Mouse (Mus musculus) neutrophil, adult 5-6 weeks (primary cell): ENCODE measurements around the gene Phldb2. TPM values are rescaled to one million over a fixed set of nuclear protein-coding genes. Genes with fewer than 3 reads are reported as not detected.

ENCODE experiments used
- ATAC-seq: fragments of 151-379, 151-347 bp; 2 replicates; pipeline ENCODE4 v1.8.0; 2017; ENCODE audit warnings: mild to moderate bottlenecking, moderate TSS enrichment; ENCODE audit not compliant: insufficient number of reproducible peaks, poor library complexity, low FRiP score, severe bottlenecking; ENCODE audit errors: extremely low read depth
- total RNA-seq: library from RNA; stranded (forward); fragments of 200-1000 nt; gene quantifications from 2 replicates; pipeline ENCODE4 v1.2.3, GENCODE M21; 2017

Gene Phldb2
- total RNA-seq, 1 experiment from 2014 or later = not detected

- no peak for ATAC-seq
Observed at GRCm38 (mm10) chr16:45765801-45766494, 187.4 kb downstream of the Phldb2 start.

GRCm38 (mm10) chr16:45765102-45765501, 188.3 kb downstream of the Phldb2 start:
- no peak for ATAC-seq

- ATAC-seq = no peak
Observed at GRCm38 (mm10) chr16:45762859-45763505, 190.4 kb downstream of the Phldb2 start.

DNA sequence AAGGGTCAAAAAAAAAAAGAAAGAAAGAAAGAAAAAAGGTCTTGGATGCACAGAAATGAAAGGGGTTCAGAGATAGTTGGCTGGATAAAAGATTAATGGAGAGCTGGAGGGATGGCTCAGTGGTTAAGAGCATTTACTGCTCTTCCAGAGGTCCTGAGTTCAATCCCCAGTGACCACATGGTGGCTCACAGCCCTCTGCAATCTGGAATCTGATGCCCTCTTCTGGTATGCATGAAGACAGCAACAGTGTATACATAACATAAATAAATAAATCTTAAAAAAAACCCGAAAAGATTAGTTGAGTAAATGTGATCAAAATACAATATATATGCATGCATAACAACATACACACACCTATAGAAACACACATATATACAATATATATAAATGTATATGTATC, 192.0 kb downstream of the Phldb2 start:
- ATAC-seq = no peak

DNA sequence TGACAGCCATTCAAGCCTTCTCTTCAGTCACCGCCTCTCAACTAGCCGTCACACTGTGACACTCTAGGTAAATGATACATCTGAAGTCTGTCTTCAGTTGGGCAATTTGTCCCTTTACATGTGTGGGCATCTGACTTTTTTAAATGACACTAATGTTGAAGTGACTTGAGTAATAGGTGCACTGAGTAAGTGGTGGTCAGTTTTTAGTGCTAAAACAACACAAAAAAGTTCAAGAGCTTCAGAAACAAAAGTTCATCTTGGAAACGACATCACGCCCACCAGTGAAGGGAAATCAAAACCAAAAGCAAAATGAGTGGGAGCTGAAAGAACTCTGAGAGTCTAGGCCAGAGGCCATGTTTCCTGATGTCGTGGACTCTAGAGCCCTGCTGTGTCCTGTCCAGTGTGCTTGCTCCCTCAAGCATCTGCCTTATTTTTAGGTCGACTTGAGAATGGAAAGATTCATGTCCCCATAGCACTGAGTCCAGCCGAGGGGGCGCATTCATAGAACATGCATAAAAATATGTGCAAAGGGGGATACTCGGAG, 194.6 kb downstream of the Phldb2 start:
- no peak for ATAC-seq

- no peak for ATAC-seq
Observed at GRCm38 (mm10) chr16:45757421-45758078, 195.8 kb downstream of the Phldb2 start.

DNA sequence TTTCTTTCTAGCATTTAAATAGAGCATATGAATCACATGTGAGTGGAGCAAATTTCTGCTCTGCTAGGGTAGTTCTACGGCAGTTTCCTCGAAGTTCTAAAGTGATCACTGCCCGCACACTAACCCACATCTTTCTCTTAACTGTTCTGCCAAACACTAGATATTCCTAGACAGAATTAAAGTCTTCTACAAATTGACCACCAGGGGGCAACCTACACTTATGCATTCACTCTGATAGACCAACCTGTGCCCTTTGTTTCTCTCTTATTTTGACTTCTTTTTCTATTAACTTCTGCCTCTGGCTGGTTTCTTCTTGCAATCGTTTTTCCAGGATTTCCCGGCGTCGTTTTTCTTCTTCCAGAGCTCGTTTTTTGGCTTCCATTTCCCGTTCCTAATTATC, 196.5 kb downstream of the Phldb2 start:
- ATAC-seq = peak; percentile 82; the same call in 1 of the 2 replicates

- no peak for ATAC-seq
Observed at GRCm38 (mm10) chr16:45743591-45744144, 209.7 kb downstream of the Phldb2 start.

DNA sequence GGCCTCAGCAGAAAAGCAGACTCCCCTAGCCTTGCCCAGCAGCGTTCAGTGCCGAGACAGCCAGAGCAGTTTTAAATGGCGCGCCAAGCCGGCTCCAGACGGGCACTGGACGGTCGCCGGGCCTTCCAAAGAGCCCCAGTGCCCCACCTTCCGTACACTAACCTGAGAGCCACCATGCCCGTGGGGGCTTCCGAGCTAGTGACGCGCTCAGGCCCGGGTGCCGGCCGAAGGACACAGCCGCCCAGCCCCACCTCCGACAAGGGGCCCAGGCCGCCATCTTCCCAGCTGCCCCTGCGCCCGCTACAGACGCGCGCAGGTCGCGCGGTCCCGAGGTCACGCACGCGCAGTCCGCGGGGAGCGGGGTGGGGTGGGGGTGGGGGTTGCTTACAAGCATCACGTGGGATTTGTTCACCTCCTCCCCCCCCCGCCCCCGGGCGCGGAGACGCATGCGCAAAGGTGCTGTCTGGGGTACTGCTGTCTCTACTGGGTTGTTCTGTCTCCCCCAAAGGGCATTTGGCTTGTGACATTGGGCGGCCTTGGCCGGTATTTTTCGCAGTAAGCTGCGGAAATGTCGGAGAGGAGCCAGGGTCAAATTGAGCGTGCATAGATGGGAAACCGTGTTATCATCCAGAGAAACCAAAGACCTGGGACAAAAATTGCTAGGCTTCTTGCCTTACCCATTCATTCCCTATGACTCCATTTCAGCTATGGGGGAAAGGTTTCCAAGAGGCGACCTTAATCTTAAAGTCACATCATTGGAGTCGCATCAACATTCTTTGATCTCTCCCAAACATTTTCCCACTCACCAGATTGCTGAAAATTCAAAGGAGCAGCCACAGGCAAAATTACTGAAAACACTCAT, 210.6 kb downstream of the Phldb2 start, which contains the start of gene Abhd10:
TSS of gene Abhd10 (minus strand) at position 341 of the 862 bp plus-strand sequence.
- peak; percentile 84 for ATAC-seq

DNA sequence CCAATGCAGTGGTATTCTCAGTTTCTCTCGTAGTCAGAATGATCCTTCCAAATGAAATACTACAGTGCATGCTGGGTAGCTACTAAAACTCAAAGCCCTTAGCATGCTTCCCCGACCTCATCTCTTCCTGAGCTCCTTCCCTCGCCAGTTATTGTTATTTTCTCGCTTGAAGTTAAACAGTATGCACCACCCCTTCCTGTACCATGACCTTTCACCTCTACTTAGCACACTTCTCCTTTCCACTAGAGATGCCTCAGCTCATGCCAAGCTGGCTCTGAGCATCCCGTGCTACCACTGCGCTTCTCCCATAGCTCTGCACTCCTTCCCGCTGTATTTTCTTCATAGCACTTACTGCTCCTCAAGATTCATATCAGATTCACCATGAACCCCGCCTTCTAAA, 215.5 kb downstream of the Phldb2 start:
- no peak for ATAC-seq

GRCm38 (mm10) chr16:45736724-45737123, 216.7 kb downstream of the Phldb2 start:
- peak; percentile 41; the same call in 1 of the 2 replicates for ATAC-seq

DNA sequence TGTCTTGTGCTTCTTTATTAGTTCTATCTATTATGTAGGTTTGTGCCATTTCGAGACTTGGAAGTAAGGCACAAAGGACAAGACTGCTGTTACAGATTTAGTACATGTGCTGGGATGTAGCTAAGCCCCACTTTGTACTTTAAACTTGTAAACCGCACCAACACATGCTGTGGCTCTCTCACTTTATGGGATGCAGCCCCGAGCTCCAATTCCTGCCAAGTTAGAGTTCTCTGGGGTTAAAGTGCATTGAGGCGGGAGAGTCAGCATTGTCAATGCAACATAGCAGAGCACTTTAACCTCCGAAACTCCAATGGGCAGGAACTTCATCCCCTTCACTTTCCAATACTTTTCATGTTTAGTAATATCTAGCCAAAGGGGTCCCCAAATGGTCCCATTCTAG, 224.2 kb downstream of the Phldb2 start:
- no peak for ATAC-seq

- ATAC-seq = no peak
Observed at GRCm38 (mm10) chr16:45724742-45725102, 228.7 kb downstream of the Phldb2 start.

- no peak for ATAC-seq
Observed at GRCm38 (mm10) chr16:45724061-45724741, 229.2 kb downstream of the Phldb2 start, which contains the start of gene Tagln3. Tagln3 (minus strand) TSS chr16:45724608.

DNA sequence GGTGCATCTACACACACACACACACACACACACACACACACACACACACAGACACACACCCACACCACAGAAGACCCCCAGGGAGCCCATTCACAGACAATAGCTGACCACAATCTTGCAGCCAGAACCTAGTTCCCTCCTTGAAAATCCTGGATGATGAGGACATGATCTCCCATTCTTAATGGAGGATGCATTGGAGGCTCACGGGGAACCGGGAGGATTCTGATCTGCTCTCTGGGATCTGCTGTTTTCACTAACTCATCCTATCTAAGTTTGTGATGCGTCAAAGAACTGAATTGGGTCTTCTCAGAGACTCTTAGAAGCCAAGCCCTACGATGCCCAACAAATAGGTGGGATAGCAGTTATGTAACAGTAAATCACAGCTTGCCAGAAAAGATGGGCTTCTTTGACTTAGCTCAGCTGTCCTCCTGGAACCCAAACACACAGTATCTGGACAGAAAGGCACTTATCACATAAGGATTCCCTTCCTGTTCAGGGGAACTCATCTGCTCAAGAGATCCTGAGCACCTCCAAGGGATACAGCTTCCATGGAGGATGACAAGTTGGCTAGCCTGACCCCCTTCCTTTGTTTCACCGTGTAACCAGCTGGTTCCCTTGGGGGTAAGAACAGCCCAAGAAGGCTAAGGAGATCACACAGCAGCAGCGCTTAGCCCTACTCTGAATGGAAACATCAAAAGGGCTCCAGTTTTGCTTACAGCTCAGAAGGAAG, 230.1 kb downstream of the Phldb2 start:
- no peak for ATAC-seq

GRCm38 (mm10) chr16:45722460-45722951, 230.9 kb downstream of the Phldb2 start:
- no peak for ATAC-seq

DNA sequence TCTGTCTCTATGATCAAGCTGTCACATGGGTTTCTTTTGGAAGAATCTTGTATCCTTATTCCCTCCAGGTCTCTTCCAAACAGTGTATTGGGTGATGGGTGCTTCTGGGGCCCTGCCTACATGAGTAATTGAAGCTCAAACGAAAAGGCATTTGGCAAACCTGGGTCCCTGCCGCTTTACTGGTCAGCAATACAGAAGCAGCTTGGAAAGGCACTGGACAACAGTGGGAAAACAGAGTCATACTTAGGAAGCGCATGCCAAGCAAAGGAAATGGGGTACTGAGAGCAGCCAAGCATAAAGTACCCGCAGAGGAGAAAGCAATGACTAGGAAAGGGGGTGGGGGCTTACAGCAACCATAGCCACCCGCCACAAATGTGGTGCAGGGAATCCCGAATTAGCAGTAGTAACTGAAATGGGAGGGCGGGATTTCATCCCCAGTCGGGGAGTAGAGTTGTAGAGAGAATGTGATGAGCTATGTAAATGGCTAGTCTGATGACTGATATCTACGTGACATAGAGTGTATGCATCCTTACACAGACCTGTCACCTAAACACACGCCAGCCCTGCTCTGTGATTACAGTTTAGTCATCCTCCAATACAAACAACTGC, 233.3 kb downstream of the Phldb2 start:
- no peak for ATAC-seq
